Mouse (Mus musculus): ENCODE measurements around the gene Dctpp1.

The Dctpp1 gene

GRCm38 (mm10) chr7:127260309-127261111, at the start of gene Dctpp1:
Gene Dctpp1, minus strand, starts transcription at chr7:127260709.
- in situ Hi-C loops (cut with MboI, MseI) = no loop called here

DNA sequence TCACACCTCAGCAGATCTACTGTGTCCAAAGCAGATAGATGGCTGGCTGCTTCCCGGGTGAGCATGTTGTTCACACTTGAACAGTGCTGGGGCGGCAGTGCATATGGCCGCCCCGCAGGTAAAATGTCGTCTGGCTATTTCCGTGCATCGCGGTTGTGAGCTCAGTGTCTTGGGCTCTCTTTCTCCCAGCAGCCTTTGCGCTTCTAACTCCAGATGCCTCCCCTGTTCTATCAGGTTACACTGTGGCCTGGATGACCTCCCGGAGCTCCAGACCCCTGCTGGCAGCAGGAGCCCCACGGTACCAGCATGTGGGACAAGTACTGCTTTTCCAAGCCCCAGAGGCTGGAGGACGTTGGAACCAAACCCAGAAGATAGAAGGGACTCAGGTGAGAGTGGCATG, 49.4 kb upstream of the Dctpp1 start:
- in situ Hi-C loops (cut with MboI, MseI) = loop anchor here (25.0 kb wide), 1 partner anchor 227 kb away; no protein-coding TSS in a partner anchor

GRCm38 (mm10) chr7:127308887-127309286, 48.4 kb upstream of the Dctpp1 start:
- in situ Hi-C loops (cut with MboI, MseI) = loop anchor here (25.0 kb wide), 1 partner anchor 228 kb away; no protein-coding TSS in a partner anchor

DNA sequence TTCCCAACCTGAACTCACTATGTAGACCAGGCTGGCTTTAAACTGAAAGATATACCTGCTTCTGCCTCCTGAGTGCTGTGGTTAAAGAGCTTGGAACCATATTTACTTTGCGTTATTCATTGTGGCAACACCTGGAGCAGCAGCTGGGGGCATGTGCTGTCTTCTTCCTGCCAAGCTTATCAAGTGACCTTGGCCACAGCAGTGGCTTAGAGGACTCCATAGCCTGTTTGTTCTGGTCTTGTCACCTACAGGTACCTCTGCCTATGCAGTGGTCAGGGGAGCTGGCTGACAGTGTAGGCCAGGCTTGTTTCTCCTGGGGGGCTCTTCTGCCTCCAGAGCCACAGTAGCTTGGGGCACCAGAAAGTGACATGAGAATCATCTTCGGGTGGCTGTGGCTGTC, 47.9 kb upstream of the Dctpp1 start:
- in situ Hi-C loops (cut with MboI, MseI) = loop anchor here (25.0 kb wide), 1 partner anchor 229 kb away; no protein-coding TSS in a partner anchor

GRCm38 (mm10) chr7:127297586-127298193, 37.2 kb upstream of the Dctpp1 start:
- in situ Hi-C loops (cut with MboI, MseI) = no loop called here

- in situ Hi-C loops (cut with MboI, MseI) = no loop called here
Measured at GRCm38 (mm10) chr7:127296786-127297555, 36.5 kb upstream of the Dctpp1 start.

DNA sequence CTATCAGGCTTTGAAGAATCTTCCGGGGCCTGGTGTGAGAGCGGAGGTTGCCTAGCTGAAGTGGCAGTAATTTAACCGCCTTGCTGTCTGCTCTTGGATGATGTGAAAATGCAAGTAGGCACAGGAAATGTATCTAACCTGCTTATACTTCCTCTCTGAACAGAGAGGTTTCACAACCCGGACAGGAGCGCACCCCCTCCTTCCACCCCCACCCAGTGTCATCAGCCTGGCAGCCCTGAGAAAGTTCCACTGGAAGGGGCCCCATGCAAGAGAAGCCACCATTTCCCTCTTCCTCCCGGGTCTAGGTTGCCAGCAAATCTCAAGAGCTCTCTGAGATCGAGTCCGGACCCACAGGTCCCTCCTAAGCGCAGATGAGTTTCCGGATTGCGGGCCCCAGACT, 35.6 kb upstream of the Dctpp1 start, which contains the start of gene Itgal:
Gene Itgal (plus strand): TSS at position 163 of the 400 bp plus-strand sequence.
- in situ Hi-C loops (cut with MboI, MseI) = no loop called here

GRCm38 (mm10) chr7:127290142-127290541, 29.6 kb upstream of the Dctpp1 start:
- in situ Hi-C loops (cut with MboI, MseI) = no loop called here

- in situ Hi-C loops (cut with MboI, MseI) = no loop called here
Measured at GRCm38 (mm10) chr7:127289306-127289705, 28.8 kb upstream of the Dctpp1 start.

- in situ Hi-C loops (cut with MboI, MseI) = no loop called here
Measured at GRCm38 (mm10) chr7:127287940-127288339, 27.4 kb upstream of the Dctpp1 start.

- in situ Hi-C loops (cut with MboI, MseI) = no loop called here
Measured at GRCm38 (mm10) chr7:127285154-127285553, 24.6 kb upstream of the Dctpp1 start.

DNA sequence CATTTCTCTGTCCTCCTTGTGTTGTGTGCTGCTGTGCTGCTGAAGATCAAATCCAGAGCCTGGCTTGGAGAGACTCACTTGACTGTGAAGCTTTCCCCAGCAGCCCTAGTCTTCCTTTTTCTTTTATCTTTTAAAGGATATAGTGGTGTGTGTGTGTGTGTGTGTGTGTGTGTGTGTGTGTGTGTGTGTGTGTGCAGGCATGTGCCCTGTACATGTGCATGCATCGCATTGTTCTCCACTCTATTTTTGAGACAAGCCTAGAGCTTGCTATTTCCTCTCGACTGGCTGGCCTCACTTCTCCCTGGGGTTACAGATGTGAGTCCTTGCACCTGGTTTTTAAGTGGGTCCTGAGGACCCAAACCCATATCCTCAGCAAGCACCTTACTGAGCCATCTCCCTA, 21.7 kb upstream of the Dctpp1 start:
- in situ Hi-C loops (cut with MboI, MseI) = no loop called here

DNA sequence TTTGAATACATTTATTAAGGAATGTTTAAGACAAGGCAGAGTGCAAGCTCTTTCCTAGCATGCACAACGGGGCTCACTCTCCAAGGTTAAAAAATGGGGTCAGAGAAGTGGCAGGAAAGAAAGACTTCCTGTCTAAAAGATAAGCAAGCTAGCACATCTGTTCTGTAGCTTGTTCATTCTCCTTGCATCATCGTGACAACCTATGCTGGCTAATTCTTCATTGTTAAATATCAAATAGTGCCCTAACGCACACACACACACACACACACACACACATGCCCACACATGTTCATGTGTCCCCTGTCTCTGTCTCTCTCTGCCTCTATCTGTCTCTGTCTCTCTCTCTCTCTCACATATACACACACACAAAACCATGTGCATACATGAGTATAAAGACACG, 20.6 kb upstream of the Dctpp1 start:
- in situ Hi-C loops (cut with MboI, MseI) = no loop called here

DNA sequence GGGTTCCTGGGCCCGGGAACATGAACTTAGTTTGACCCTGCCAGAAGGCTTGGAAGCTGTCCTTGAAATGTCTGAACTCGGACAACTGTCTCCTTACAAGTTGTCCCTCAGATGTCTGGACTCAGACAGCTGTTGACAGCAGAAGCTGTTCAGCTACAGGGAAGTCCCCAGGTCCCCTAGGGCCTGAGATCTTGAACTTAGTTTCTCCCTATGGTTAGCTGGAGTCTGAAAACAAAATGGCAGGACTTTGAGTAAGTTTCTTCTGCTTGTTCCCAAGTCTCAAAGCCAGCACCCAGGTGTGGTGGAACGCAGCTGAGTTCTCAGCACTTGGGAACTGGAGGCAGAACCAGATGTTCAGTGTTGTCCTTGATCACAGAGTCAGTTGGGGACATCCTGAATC, 19.6 kb upstream of the Dctpp1 start:
- in situ Hi-C loops (cut with MboI, MseI) = no loop called here

GRCm38 (mm10) chr7:127278311-127278710, 17.8 kb upstream of the Dctpp1 start:
- in situ Hi-C loops (cut with MboI, MseI) = no loop called here

DNA sequence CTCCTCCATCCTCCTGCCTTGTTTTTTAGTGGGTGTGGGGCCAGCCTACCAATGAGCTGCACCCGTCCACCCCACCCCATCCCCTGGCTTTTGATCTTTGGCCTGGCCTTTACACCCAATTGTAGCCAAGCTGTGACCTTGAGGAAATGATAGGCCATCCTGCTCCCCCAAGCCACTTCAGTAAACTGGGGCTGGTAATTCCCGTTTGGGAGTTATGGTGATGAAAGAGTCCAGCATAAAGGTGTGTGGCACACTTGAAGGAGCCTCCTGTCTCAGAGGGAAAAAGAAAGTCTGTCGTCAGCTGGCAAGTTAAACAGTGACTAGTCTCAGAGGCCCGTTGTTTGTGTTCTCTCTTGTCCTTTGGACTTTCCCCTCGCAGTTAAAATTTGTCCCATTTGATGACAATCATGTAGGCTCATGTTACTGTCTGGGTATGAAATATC, 16.0 kb upstream of the Dctpp1 start:
- in situ Hi-C loops (cut with MboI, MseI) = no loop called here

- in situ Hi-C loops (cut with MboI, MseI) = no loop called here
Measured at GRCm38 (mm10) chr7:127273925-127274789, 13.6 kb upstream of the Dctpp1 start, which contains the start of gene Sephs2. Gene Sephs2, minus strand, starts transcription at chr7:127274055.

DNA sequence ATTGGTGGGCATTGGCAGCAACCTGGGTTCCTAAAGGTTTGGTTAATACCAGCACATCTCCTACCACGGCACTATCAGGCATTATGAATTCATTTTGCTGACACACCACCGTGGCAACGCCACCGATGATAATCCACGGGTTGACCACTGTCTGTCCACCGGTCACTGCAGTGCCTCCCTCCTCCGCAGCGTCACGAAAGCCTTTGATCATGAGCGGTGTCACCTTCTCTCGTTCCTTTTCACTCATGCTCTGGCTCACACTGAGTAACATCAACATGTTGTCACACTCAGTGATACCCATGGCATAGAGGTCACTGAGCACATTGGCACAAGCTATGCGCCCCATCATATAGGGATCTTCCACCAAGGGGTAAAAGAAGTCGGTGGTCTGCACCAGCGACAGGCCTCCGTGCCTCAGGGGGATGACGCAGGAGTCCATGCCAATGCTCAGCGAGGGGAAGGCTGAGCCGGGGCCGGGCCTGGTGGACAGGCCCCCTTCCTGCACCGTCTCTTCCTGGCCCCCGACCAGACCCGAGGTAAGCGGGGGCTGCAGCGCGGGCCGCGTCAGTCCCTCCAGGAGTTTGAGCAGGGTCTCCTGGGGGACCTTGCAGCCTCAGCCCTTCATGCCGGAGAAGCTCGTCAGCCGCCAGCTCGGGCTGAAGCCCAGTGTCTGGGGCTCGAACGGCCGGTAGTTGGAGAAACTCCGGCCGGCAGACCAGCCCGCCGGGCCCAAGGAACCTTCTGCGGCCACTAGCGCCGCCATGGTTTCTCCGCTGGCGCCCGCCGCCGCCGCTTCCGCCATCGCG, 12.8 kb upstream of the Dctpp1 start:
- in situ Hi-C loops (cut with MboI, MseI) = no loop called here

DNA sequence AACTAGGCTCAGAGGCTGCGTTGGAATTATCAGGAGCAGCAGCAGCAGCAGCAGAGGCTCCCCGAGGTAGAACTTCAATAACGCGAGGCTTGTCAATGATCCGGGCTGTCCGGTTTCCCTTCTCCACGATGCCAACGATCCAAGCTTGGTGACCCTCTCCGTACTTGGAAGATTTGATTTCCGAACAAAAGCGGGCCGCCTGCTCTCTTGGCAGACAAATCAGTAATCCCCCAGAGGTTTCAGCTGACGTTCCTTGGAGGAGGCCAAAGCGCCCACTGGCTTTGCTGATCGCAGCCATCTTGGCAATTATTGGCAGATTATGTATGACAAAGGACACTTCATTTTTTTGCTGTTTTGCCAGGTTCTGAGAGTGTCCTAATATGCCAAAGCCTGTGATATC, 12.1 kb upstream of the Dctpp1 start:
- in situ Hi-C loops (cut with MboI, MseI) = no loop called here

GRCm38 (mm10) chr7:127271093-127271492, 10.6 kb upstream of the Dctpp1 start:
- in situ Hi-C loops (cut with MboI, MseI) = no loop called here

All from regulatory T cell (primary cell).